Mouse (Mus musculus): ENCODE measurements at regions not wholly inside any gene's neighbourhood (a gene's known extent, or its start where the extent isn't known, plus 50 kb on each side); places are given as distances from the start of the nearest gene placed in this dataset.
A peak's percentile ranks its signal among the peaks of the same experiment; 100 is the strongest.
"Not testable (repeated sequence)": the region's sequence is repeated elsewhere in the genome, so short reads cannot be mapped to it uniquely, and the experiment has no call there.

- ATAC-seq (ENCODE audit: poor library complexity, severe bottlenecking): no peak
These were observed 103.5 kb upstream of the Jarid2 start for GRCm38 (mm10) chr13:44625792-44626191.

- no peak for ATAC-seq (ENCODE audit: poor library complexity, severe bottlenecking)
These were observed 102.5 kb upstream of the Jarid2 start for GRCm38 (mm10) chr13:44626806-44627205.

DNA sequence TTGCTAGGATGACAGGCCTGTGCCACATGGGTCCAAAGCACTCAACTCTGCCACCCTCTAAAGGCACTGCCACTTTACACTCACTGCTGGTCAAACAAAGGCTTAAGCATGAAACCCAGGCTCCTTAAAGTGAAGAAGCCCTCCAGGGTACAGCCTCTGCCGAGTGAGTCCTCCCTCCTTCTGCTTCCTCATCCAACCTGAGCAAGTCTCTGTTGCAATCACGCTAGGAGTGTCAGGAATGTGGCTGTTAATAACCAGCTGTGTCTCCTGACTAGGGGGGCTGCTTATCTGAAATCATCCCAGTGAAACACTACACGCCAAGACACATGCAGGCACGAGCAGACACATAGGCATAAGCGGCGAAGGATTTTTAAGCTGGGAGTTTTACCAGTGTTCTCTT lies 99.2 kb upstream of the Jarid2 start:
- ATAC-seq (ENCODE audit: poor library complexity, severe bottlenecking): no peak

- no peak for ATAC-seq (ENCODE audit: poor library complexity, severe bottlenecking)
These were observed 94.7 kb upstream of the Jarid2 start for GRCm38 (mm10) chr13:44634616-44635015.

DNA sequence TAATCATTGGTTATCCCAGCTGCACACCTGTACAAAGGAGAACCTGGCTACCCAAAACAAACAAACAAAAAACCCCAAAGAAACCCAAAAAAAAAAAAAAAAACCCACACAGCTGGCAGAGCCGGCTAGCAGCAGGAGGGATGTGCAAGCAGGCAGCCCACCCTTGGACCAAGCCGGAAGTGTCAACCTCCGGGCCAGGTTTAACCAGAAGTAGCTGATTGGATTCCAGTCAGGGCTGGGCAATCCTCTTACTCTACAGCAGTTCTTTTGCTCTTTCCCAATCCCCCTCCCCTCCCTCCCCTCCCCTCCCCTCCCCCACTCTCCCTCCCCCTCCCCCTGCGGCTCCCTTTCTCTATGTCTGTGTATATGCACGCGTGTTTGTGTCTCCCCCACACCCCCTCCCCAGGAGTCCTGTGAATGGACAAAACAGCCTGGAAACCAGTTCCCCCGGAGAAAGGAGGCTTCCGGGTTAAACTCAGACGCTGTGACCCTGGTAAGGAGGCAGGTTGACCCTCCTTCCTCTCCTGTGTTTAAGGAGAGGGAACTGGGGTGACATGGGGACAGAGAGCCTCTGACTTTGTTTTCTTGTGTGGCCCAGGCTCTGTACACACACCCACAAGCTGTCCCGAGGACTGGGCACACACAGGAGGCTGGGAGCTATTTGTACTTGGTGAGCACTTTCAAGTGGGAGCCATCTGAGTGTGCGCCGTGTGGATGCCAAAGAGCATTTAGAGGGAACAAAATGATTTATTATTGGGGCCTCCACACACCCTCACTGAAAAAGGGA lies 93.9 kb upstream of the Jarid2 start:
- peak; percentile 27 for ATAC-seq (ENCODE audit: poor library complexity, severe bottlenecking)

DNA sequence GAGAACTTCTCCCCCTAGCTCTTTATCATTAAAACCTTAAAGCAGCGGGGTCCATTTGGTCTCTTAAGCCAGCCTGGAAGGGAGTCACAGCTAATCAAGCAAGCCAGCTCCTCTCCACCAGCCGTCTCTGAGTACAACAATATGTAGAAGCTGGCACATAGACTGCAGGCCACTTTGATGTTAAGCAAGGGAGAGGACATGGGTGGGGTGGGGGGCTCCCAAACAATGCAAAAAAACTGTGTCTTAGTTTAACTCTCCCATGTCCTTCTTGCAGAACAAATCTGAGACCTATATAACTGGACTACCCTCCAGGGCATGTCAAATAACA lies 93.3 kb upstream of the Jarid2 start:
- no peak for ATAC-seq (ENCODE audit: poor library complexity, severe bottlenecking)

- no peak for ATAC-seq (ENCODE audit: poor library complexity, severe bottlenecking)
These were observed 86.9 kb upstream of the Jarid2 start for GRCm38 (mm10) chr13:44642361-44642760.

DNA sequence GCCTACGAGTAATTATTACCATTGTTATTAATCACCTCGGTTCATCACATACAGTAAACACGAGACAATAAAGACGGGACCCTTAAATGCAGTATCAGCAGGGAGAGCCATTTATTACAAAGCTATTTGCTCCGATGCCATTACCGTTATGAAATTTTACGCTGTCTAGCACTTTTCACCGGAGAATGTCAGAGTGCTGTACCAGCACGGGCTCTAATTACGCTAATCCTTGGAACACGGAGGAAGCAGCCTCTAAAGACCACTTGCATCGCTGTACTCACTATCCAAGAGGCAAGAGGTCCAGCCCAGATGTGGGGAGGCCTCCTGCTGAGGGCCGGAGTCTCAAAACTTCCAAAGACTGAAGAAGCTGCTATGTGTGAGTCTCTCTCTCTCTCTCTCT lies 79.2 kb upstream of the Jarid2 start:
- ATAC-seq (ENCODE audit: poor library complexity, severe bottlenecking): no peak

DNA sequence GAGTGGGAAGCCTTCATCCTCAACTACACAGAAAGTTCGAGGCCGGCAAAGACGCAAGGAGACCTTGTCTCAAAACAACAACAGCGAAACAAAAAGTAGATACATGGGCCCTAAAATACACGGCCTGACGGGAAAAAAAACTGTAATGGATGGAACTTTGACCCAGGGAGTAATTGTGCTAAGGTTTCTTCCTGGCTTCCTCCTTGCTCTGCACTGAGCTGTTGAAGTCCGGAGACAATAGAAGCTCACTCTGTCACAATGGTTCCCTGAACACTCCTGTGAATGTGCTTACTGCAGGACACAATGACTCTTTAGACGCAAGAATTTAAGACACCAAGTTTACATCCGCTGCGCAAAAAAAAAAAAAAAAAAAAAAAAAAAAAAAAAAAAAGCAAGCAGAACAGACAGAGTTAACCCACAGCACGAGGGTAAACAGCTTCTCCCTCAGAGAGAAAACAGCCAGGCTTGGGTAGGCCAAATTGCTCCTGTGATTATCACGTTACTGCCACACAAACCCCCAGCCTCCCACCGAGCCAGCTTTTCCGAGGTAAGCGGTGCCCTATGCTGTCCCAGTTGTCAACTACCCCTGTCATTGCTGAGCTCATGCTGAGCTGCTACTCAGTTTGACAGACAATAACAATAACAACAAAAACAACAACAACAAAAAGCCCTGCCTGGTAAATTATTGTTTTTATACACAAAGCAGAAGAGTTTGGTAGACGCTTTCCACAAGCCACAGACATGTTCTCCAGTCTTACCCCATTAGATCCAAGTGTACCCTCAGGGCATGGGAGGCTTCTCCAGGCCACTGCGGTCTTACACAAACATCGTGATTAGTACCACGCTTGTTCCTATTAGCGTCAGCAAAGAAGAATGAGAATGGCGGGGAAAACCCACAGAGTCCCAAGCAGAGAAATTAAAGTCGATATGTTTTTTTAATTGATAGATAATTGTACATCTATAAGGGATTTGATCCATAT lies 77.7 kb upstream of the Jarid2 start:
- ATAC-seq (ENCODE audit: poor library complexity, severe bottlenecking): no peak

DNA sequence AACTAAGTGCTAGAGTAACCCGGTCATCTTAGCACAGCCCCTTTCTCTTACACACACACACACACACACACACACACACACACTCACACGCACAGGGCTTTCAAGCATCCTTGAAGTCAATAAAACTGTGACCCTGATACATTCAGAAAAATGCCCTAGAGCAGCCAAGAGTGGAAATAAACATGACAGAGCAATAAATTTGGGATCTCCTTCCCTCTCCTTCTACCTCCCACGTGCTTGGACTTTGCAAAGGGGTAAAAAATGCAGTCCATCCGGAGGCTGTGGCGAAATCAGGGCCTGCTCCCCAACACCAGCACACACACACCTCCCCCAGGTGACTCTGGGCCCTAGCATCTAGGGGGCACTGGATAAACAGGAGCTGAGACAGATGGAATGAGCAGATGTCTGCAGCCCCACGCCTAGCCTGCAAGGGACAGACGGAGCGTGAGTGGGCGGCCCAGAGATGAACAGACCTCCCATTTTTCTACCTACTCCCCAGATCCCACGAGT lies 71.3 kb upstream of the Jarid2 start:
- ATAC-seq (ENCODE audit: poor library complexity, severe bottlenecking): no peak

- ATAC-seq (ENCODE audit: poor library complexity, severe bottlenecking): peak; percentile 56; the same call in 1 of the 2 replicates
These were observed 69.4 kb upstream of the Jarid2 start for GRCm38 (mm10) chr13:44659861-44660260.

DNA sequence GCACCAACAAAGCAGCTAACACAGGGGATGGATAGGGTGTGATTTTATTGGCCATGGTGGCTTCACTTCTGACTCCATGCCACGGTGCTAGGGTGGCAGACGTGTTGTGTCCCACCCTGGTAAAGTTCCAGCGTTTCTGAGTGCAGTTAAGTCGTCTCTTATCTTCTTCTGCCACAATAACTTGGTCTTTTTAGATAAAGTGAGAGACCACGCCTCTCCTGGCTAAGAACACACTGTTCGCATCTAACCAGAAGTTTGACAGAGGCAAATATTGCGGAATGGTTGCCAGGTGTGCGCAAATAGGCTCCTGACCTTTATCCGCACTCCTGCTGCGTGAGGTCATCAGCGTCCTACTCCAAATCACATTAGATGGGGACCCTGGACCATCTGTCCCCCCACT lies 66.2 kb upstream of the Jarid2 start:
- ATAC-seq (ENCODE audit: poor library complexity, severe bottlenecking): no peak

DNA sequence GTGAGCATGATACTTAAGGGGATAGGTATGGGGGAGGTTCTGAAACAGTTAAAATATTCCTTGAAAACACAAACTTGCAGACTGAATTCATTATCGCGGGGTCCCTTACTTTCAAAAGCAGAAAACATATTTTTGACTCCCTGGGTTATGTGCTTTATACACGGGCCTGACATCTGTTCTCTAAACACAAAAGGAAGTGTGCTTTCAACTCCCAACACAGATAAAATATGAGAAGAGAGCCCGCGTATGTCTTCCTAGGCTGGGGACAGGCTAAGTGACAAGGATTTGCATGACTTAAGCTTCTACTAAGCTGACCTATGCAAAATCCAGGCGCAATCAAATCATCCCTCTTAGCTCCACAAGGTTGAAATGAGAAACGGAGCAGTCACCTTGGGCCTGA lies 65.5 kb upstream of the Jarid2 start:
- ATAC-seq (ENCODE audit: poor library complexity, severe bottlenecking): no peak

DNA sequence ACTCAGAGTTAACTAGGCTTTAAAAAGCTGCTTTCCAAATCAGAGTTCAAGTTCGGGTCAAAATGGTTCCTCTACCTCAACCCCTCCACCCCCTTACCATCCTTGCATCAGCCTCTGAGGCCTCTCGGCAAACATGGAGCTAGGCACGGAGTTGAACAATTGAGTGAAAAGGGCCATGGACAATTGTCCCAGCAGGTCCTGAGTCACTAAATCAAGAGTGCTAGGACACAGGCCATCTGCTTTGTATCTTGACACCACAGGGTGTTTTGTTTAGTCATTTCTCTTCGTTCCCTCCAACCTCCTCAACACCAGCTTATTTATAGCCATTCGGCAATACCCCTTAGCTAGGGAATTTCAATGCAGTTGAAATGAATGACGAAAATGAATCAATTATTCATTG lies 59.5 kb upstream of the Jarid2 start:
- no peak for ATAC-seq (ENCODE audit: poor library complexity, severe bottlenecking)

DNA sequence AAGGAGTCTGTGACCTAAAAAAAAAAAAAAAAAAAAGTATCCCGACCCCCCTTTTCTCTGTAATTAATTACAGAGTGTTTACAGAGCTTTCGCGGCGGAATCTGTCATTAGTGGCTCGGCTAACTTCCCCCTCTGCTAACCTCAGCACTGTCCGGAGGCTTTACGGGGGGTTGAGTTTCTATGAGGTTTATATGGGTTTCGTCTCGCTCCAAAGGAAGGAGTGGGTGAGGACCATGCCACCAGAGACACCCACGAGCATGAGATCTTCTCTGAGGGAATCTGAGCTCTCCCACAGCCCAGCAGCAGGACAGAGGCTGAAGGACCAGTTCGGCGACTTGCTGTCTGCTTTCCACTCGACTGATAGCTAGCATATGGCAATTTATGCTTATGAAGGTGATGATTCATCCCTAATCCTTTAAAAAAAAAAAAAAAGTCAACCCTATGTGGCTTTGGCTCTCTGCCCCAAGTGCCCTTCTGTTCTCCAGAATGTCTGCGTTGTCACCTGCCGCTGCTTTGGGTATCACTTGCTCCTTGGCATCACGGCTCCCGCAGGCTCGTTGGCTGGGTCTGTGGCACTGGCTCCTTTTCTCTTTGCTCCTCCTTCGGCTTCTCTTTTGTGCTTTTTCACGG lies 55.8 kb upstream of the Jarid2 start:
- peak; percentile 33 for ATAC-seq (ENCODE audit: poor library complexity, severe bottlenecking)

DNA sequence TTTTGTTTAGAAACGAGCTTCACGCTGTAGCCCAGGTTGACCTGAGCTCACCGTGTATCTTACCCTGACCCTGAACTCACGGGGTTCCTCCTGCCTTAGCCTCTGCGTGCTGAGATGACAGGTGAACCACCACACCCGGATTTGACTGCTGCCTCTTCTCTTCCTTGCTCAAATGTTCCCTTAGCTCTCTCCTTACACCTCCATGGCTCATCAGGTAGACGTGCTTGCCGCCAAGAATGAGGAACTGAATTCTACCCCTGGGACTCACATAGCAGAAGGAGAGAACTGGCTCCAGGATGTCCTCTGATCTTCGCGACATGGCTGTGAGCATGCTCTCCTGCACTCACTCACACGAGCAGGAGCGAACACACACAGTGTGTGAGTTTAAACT lies 55.3 kb upstream of the Jarid2 start:
- peak; percentile 82 for ATAC-seq (ENCODE audit: poor library complexity, severe bottlenecking)

- no peak for ATAC-seq (ENCODE audit: poor library complexity, severe bottlenecking)
These were observed 54.2 kb upstream of the Jarid2 start for GRCm38 (mm10) chr13:44674926-44675650.

- ATAC-seq (ENCODE audit: poor library complexity, severe bottlenecking): no peak
These were observed 53.2 kb upstream of the Jarid2 start for GRCm38 (mm10) chr13:44676041-44676440.

- no peak for ATAC-seq (ENCODE audit: poor library complexity, severe bottlenecking)
These were observed 51.2 kb upstream of the Jarid2 start for GRCm38 (mm10) chr13:44678121-44678520.

- not testable (repeated sequence) for ATAC-seq (ENCODE audit: poor library complexity, severe bottlenecking)
These were observed 49.8 kb upstream of the Jarid2 start for GRCm38 (mm10) chr13:44679457-44679856.
